Mouse (Mus musculus) C2C12 (cell line): Measurements from ENCODE around the gene Frs2.

Experiments
- CTCF ChIP-seq: IDR thresholded peaks from one replicate; pipeline ENCODE4 v1.5.1; 2011; ENCODE audit not compliant: control insufficient read depth, insufficient read depth, insufficient read length
- MAX ChIP-seq: IDR thresholded peaks from one replicate; pipeline ENCODE4 v1.6.1; 2011; ENCODE audit warnings: mild to moderate bottlenecking, control low read depth
- USF1 ChIP-seq: IDR thresholded peaks from one replicate; pipeline ENCODE4 v1.6.1; 2011; ENCODE audit warnings: low read depth, mild to moderate bottlenecking, control low read depth, moderate library complexity

DNA sequence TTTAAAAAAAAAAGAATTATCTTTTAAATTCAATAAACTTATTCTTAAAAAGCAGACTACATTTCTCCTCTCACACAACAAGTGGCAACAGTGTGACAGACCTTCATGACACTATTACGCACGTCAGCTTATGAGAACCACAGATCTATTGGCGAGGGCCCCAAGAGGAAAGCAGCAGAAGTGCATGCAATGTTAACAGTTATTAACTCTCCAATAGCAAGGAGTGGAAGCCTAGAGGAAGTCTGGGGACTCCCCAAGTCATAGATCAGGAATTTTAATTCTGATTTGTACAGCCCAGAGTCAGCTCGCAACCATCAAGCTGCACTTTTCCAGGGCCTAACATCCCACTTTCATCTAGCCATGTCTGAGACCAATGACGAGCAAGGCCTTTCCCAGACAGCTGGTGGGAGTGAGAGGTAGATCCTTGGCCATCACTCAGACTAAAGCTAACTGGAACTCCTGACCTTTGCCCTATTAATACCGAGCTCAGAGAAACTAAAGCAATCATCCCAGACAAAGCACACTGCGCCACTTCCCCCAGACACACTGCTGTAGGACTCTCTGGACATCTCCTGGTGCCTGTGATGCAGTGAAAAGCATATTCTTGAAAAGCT, 6.3 kb downstream of the Frs2 start:
- TF ChIP-seq MAX, result no peak
- no peak for TF ChIP-seq USF1
- TF ChIP-seq CTCF, result no peak
